In the genomic region with DNA sequence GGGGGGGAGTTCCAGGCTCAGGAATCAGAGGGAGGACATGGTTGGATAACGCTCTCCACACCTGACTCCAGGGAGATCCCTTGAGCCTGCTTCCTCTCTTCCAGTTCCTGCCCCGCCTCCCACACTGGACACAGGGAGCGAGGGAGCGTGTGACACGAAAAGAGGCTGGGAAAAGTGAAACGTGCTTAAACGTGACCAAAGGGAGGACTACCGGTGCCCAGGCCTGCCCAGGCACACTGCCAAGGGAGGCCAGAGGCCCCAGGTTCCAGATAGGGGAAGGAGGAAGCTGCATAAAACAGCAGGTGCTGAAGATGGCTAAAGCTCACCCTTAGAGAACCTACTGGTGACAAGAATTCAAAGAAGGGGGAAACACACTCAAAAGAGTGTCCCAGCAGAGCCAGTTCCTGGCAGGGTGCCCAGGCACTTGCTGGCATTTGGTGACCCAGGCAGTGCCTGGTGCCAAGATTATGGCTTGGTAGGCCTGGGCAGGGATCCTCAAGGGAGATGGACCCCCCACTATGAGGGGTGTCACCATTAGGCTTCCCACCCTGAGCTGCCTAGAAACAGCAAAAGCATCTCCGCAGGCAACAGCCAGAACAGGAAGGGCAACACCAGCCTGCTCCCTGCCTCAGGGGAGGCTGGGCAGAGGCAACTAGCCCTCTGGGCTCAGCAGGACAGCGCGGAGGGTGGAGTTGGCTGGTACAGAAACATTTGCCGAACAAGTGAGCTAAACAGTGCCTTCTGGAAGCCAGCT, we compare ENCODE assay signal across 8 mouse cellular contexts. TPM values are rescaled to one million over a fixed set of nuclear protein-coding genes. Genes with fewer than 3 reads are reported as not detected.
DNase-seq lines count a peak whose midpoint lies in the region; ATAC-seq and TF ChIP-seq lines count a peak whose summit lies in the region.

No protein-coding gene starts in this region.

- no peak for TF ChIP-seq CTCF in heart, postnatal 0 days (IDR thresholded peaks at IDR 0.05; ENCODE audit: low read depth)
- no peak for TF ChIP-seq CTCF in layer of hippocampus, adult 2 months (conservative IDR thresholded peaks at IDR 0.05)

- H3K4me1 ChIP-seq in midbrain, embryonic 13.5 days (replicated peaks), result peaks cover 40% of the 10 kb centered on the region
- peaks cover 25% of the 10 kb centered on the region for H3K4me1 ChIP-seq in midbrain, embryonic 10.5 days
- peaks cover 28% of the 10 kb centered on the region for H3K4me1 ChIP-seq in heart, postnatal 0 days (ENCODE audit: control insufficient read depth, insufficient read depth)

- H3K9ac ChIP-seq in midbrain, embryonic 13.5 days (replicated peaks), result 0 out of 2 replicates have a peak overlapping the region, but pooled peaks have one; percentile 32
- peak overlapping the region; percentile 30; the same call in 1 of the 2 replicates for H3K9ac ChIP-seq in heart, postnatal 0 days (replicated peaks; ENCODE audit: low read depth, low read length)

- H3K9me3 ChIP-seq in midbrain, embryonic 13.5 days, result no peaks in the 10 kb centered on the region
- no peaks in the 10 kb centered on the region for H3K9me3 ChIP-seq in midbrain, embryonic 10.5 days (replicated peaks)
- H3K9me3 ChIP-seq in heart, postnatal 0 days (replicated peaks; ENCODE audit: control insufficient read depth, low read length), result no peaks in the 10 kb centered on the region

- H3K27ac ChIP-seq in midbrain, embryonic 13.5 days, result no peak overlapping the region
- no peak overlapping the region for H3K27ac ChIP-seq in midbrain, embryonic 10.5 days (replicated peaks)
- H3K27ac ChIP-seq in heart, postnatal 0 days (ENCODE audit: low read depth), result peak overlapping the region; percentile 87
- peak overlapping the region; percentile 96 for H3K27ac ChIP-seq in layer of hippocampus, adult 2 months

- WGBS in midbrain, embryonic 13.5 days, result 56% methylated on average over 12 of the region's 12 CpGs
- 62% methylated on average over 12 of the region's 12 CpGs for WGBS in midbrain, embryonic 10.5 days
- 19% methylated on average over 12 of the region's 12 CpGs for WGBS in heart, postnatal 0 days

- peak; percentile 19; the same call in 1 of the 2 replicates for ATAC-seq in midbrain, embryonic 13.5 days
- ATAC-seq in heart, postnatal 0 days (ENCODE audit: insufficient read depth, low read depth), result peak; percentile 39

- H3K36me3 ChIP-seq in midbrain, embryonic 13.5 days, result no peaks in the 10 kb centered on the region
- no peaks in the 10 kb centered on the region for H3K36me3 ChIP-seq in midbrain, embryonic 10.5 days
- H3K36me3 ChIP-seq in heart, postnatal 0 days (replicated peaks; ENCODE audit: control insufficient read depth, insufficient read depth, low read length), result no peaks in the 10 kb centered on the region

- no peak overlapping the region for H3K4me3 ChIP-seq in midbrain, embryonic 13.5 days (replicated peaks)
- H3K4me3 ChIP-seq in midbrain, embryonic 10.5 days, result no peak overlapping the region
- peak overlapping the region; percentile 43 for H3K4me3 ChIP-seq in heart, postnatal 0 days (ENCODE audit: low read depth, low read length)
- H3K4me3 ChIP-seq in layer of hippocampus, adult 2 months, result peak overlapping the region; percentile 66

- peak overlapping the region; percentile 77 for H3K4me2 ChIP-seq in midbrain, embryonic 13.5 days (replicated peaks)
- H3K4me2 ChIP-seq in heart, postnatal 0 days (ENCODE audit: low read depth, low read length), result peak overlapping the region; percentile 72

- peaks cover 52% of the 10 kb centered on the region for H3K27me3 ChIP-seq in midbrain, embryonic 13.5 days
- peaks cover 71% of the 10 kb centered on the region for H3K27me3 ChIP-seq in midbrain, embryonic 10.5 days (ENCODE audit: low read depth, poor library complexity, severe bottlenecking)
- peaks cover 18% of the 10 kb centered on the region for H3K27me3 ChIP-seq in heart, postnatal 0 days (ENCODE audit: control insufficient read depth, insufficient read depth, low read length)

- no peak for TF ChIP-seq EP300 in heart, postnatal 0 days (IDR thresholded peaks at IDR 0.05; ENCODE audit: low read depth)

- DNase-seq in midbrain, embryonic 10.5 days (ENCODE audit: low spot score), result no peak
- peak; percentile 88 for DNase-seq in cerebellum, adult 9-11 months
- DNase-seq in heart, postnatal 0 days (ENCODE audit: low spot score), result no peak
- DNase-seq in layer of hippocampus, adult 2 months (ENCODE audit: low spot score in 2 of 2), result peak; percentile 69 to 70
- peak; percentile 34 to 65 for DNase-seq in lung, postnatal 4 days
- no peak for DNase-seq in spleen, postnatal 14 days (ENCODE audit: low spot score in 2 of 2)
- DNase-seq in T-cell, adult 2 months (ENCODE audit: low spot score), result no peak

RNA-seq across cellular contexts. Expression of a gene that starts 2.3 kb away (rescaled TPM):
- 4.6 TPM in 2 replicates for polyA plus RNA-seq in midbrain, embryonic 13.5 days (2015; fragmentation: Nextera tagmentation; extraction: Ambion mirVana)
- polyA plus RNA-seq in midbrain, embryonic 10.5 days (2016; fragmentation: Nextera tagmentation; extraction: Ambion mirVana), result 0.14 and 0.17 TPM in 2 replicates
- 15.5 and 29.2 TPM in 2 replicates for total RNA-seq in heart, postnatal 0 days (2014; rRNA removed; ENCODE audit: low replicate concordance)
- 11.7 and 12.9 TPM in 2 replicates for polyA plus RNA-seq in heart, postnatal 0 days (2015; fragmentation: Nextera tagmentation; extraction: Ambion mirVana)
- total RNA-seq in layer of hippocampus, adult 2 months (2021), result 100 to 1,000 TPM; 202 to 221 TPM

RNA-seq across cellular contexts. Expression of a gene that starts 39.7 kb away (rescaled TPM):
- polyA plus RNA-seq in midbrain, embryonic 13.5 days (2015; fragmentation: Nextera tagmentation; extraction: Ambion mirVana), result 0.09 and 0.19 TPM in 2 replicates
- polyA plus RNA-seq in midbrain, embryonic 10.5 days (2016; fragmentation: Nextera tagmentation; extraction: Ambion mirVana), result 0.09 and 0.10 TPM in 2 replicates
- total RNA-seq in heart, postnatal 0 days (2014; rRNA removed; ENCODE audit: low replicate concordance), result not detected in 2 replicates
- 0.12 TPM in 2 replicates for polyA plus RNA-seq in heart, postnatal 0 days (2015; fragmentation: Nextera tagmentation; extraction: Ambion mirVana)
- total RNA-seq in layer of hippocampus, adult 2 months (2021), result not detected

RNA-seq across cellular contexts. Expression of a gene that starts 51.0 kb away (rescaled TPM):
- 2.6 and 3.2 TPM in 2 replicates for polyA plus RNA-seq in midbrain, embryonic 13.5 days (2015; fragmentation: Nextera tagmentation; extraction: Ambion mirVana)
- 0.82 and 0.90 TPM in 2 replicates for polyA plus RNA-seq in midbrain, embryonic 10.5 days (2016; fragmentation: Nextera tagmentation; extraction: Ambion mirVana)
- total RNA-seq in heart, postnatal 0 days (2014; rRNA removed; ENCODE audit: low replicate concordance), result 0.69 TPM in 1 of 2 replicates, not detected in the other
- polyA plus RNA-seq in heart, postnatal 0 days (2015; fragmentation: Nextera tagmentation; extraction: Ambion mirVana), result 0.59 and 0.95 TPM in 2 replicates
- total RNA-seq in layer of hippocampus, adult 2 months (2021), result 10 to 100 TPM; 11.1 to 12.4 TPM

RNA-seq across cellular contexts. Expression of a gene that starts 56.8 kb away (rescaled TPM):
- polyA plus RNA-seq in midbrain, embryonic 13.5 days (2015; fragmentation: Nextera tagmentation; extraction: Ambion mirVana), result not detected in 2 replicates
- polyA plus RNA-seq in midbrain, embryonic 10.5 days (2016; fragmentation: Nextera tagmentation; extraction: Ambion mirVana), result 0.07 TPM in 1 of 2 replicates, not detected in the other
- total RNA-seq in heart, postnatal 0 days (2014; rRNA removed; ENCODE audit: low replicate concordance), result not detected in 2 replicates
- 0.25 and 0.31 TPM in 2 replicates for polyA plus RNA-seq in heart, postnatal 0 days (2015; fragmentation: Nextera tagmentation; extraction: Ambion mirVana)
- total RNA-seq in layer of hippocampus, adult 2 months (2021), result not detected

Comparison
In these comparisons a context has a peak if more than half of its experiments do, and no peak if none do; other contexts are left out.
1. H3K27ac ChIP-seq: peak in heart, postnatal 0 days (single experiment) and layer of hippocampus, adult 2 months (single experiment); none in midbrain, embryonic 13.5 days (single experiment) and midbrain, embryonic 10.5 days (single experiment).
2. H3K4me3 ChIP-seq: peak in heart, postnatal 0 days (single experiment) and layer of hippocampus, adult 2 months (single experiment); none in midbrain, embryonic 13.5 days (single experiment) and midbrain, embryonic 10.5 days (single experiment).
3. DNase-seq: peak in cerebellum, adult 9-11 months (single experiment), layer of hippocampus, adult 2 months (2 of 2) and lung, postnatal 4 days (2 of 2); none in midbrain, embryonic 10.5 days (single experiment), heart, postnatal 0 days (single experiment), spleen, postnatal 14 days (0 of 2) and T-cell, adult 2 months (single experiment).